Mouse (Mus musculus) limb, embryonic 10.5 days (tissue): ENCODE data around the gene Kat2b. TPM values are rescaled to one million over a fixed set of nuclear protein-coding genes. Genes with fewer than 3 reads are reported as not detected.
A peak's percentile ranks its signal among the peaks of the same experiment; 100 is the strongest.
"Not testable (repeated sequence)": the region's sequence is repeated elsewhere in the genome, so short reads cannot be mapped to it uniquely, and the experiment has no call there.

ENCODE experiments used
- DNase-seq: peaks from one replicate; pipeline ENCODE4 v3.0.0-alpha.2; 2017; ENCODE audit warnings: low spot score
- H3K27ac ChIP-seq: fragments of 300-500 bp; sonication (generic); 2 replicates; pipeline ENCODE4 v1.5.1; 2016; ENCODE audit warnings: mild to moderate bottlenecking
- H3K27me3 ChIP-seq: fragments of 300-500 bp; sonication (generic); 2 replicates; pipeline ENCODE4 v1.6.1; 2016; ENCODE audit warnings: low read depth, mild to moderate bottlenecking; ENCODE audit not compliant: poor library complexity, severe bottlenecking
- H3K36me3 ChIP-seq: fragments of 300-500 bp; sonication (generic); 2 replicates; pipeline ENCODE4 v1.6.1; 2016; ENCODE audit warnings: mild to moderate bottlenecking, moderate library complexity
- H3K4me1 ChIP-seq: fragments of 300-500 bp; sonication (generic); 2 replicates; pipeline ENCODE4 v1.6.1; 2016
- H3K4me3 ChIP-seq: fragments of 300-500 bp; sonication (generic); 2 replicates; pipeline ENCODE4 v1.5.1; 2016; ENCODE audit warnings: mild to moderate bottlenecking, moderate library complexity
- H3K9me3 ChIP-seq: fragments of 300-500 bp; sonication (generic); replicated peaks from 2 replicates; pipeline ENCODE4 v1.6.1; 2016; ENCODE audit warnings: mild to moderate bottlenecking
- WGBS: fragments of 180-500 bp; shearing (Covaris S2); methylation state at CpG from one replicate; pipeline ENCODE4 v1.1.7; 2016; 5-methylcytosine and 5-hydroxymethylcytosine counted together
- polyA plus RNA-seq: library from polyadenylated mRNA; unstranded; fragments of >200 nt; fragmentation: Nextera tagmentation; extraction: Ambion mirVana; gene quantifications from 2 replicates; pipeline ENCODE4 v1.2.1, GENCODE M21; 2016

The Kat2b gene
- polyA plus RNA-seq, 1 experiment from 2014 or later: 2.7 TPM

DNA sequence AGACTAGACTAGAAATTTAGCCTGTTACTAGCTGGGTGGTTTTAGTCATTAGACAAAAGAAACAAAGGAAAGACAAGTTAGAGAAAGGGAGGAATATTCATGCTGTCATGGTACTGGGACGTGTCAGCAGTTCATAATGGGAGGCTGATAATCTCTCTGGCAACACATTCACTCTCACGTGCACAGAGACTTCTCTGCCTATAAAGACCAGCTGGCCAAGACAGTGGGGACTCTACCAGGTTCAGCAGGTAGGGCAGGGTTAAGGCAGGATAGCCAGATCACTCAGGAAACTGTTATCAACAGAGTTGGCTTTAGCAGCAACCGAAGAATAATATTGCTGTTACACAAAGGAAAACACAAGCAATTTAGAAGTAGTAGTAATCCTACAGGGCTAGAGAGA lies 9.2 kb upstream of the Kat2b start:
- no peak overlapping the region for H3K27ac ChIP-seq
- DNase-seq: no peak
- no peaks in the 10 kb centered on the region for H3K9me3 ChIP-seq
- no peaks in the 10 kb centered on the region for H3K4me1 ChIP-seq
- H3K4me3 ChIP-seq: no peak overlapping the region
- no peaks in the 10 kb centered on the region for H3K27me3 ChIP-seq
- 75% methylated on average over 3 of the region's 3 CpGs for WGBS
- H3K36me3 ChIP-seq: no peaks in the 10 kb centered on the region

- Histone ChIP-seq H3K4me3 (no peak overlapping the region), H3K36me3 (no peaks in the 10 kb centered on the region), H3K9me3 (no peaks in the 10 kb centered on the region), H3K27ac (no peak overlapping the region), H3K27me3 (no peaks in the 10 kb centered on the region), H3K4me1 (no peaks in the 10 kb centered on the region)
- DNase-seq: no peak
- WGBS: 92% methylated on average over 5 of the region's 5 CpGs
Measured at GRCm38 (mm10) chr17:53559646-53560045, 7.0 kb upstream of the Kat2b start.

DNA sequence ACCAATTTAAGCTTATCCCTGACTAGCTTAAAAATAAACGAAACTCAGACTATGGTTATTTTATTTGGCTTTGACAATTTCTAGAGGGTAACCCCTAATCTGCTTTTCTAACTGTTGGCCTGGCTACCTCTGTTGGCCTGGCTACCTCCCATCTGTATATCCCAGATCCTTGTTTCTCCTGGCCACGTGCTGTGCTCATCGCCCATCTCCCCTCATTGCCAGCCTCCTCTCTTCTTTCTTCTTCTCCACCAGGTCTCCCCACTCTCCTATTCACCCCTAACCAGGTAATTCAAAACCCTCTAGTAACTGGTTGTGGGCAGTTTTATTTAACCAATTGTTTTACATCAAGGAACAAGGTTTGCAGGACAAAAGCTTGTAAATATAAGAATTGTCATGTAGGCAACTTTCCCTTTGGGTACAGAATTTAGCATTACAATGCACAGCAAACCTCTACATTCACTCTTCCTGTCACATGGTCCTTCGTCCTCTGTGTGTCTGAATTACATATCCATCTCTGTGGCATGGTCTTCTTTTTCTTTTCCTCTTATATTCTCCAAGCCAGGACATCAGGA lies 5.1 kb upstream of the Kat2b start:
- no peak for DNase-seq
- Histone ChIP-seq H3K9me3 (no peaks in the 10 kb centered on the region), H3K27ac (no peak overlapping the region), H3K27me3 (no peaks in the 10 kb centered on the region), H3K36me3 (no peaks in the 10 kb centered on the region), H3K4me3 (no peak overlapping the region), H3K4me1 (peaks cover 7% of the 10 kb centered on the region)
- WGBS: 83% methylated on average over 4 of the region's 4 CpGs

GRCm38 (mm10) chr17:53564837-53565236 lies 1.8 kb upstream of the Kat2b start:
- Histone ChIP-seq H3K9me3 (no peaks in the 10 kb centered on the region), H3K27ac (no peak overlapping the region), H3K27me3 (no peaks in the 10 kb centered on the region), H3K4me1 (peaks cover 26% of the 10 kb centered on the region), H3K36me3 (no peaks in the 10 kb centered on the region), H3K4me3 (no peak overlapping the region)
- whole genome bisulfite sequencing: 88% methylated on average over 4 of the region's 4 CpGs
- DNase-seq: no peak

DNA sequence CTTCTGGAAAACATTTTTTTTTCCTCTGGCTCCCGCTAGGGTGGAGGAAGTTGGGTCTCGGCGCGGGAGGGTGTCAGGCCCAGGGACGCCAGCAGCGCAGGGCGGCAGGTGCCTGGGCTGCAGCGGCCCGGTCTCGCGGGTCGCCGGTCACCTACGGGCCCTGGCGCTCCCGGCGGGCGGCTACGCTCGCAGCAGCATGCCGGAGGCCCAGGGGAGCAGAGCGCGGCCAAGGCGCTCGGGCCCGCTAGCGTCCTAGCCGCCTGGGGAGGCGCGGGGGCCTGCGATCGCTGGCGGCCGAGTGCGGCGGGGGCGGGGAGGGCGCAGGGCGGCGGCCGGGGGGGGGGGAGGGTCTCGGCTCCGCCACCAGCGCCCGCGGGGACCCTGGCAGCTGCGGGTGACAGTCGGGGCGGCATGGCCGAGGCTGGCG lies 271 bp downstream of the Kat2b start:
- Histone ChIP-seq H3K27me3 (no peaks in the 10 kb centered on the region), H3K9me3 (no peaks in the 10 kb centered on the region), H3K36me3 (no peaks in the 10 kb centered on the region), H3K27ac (peak overlapping the region; percentile 92), H3K4me3 (peak overlapping the region; percentile 88), H3K4me1 (peaks cover 27% of the 10 kb centered on the region)
- 0% methylated on average over 39 of the region's 51 CpGs for WGBS
- DNase-seq: peak; percentile 65

GRCm38 (mm10) chr17:53567346-53568101 lies 863 bp downstream of the Kat2b start:
- DNase-seq: peak; percentile 69
- Histone ChIP-seq H3K9me3 (no peaks in the 10 kb centered on the region), H3K27me3 (no peaks in the 10 kb centered on the region), H3K4me1 (peaks cover 27% of the 10 kb centered on the region), H3K36me3 (no peaks in the 10 kb centered on the region), H3K27ac (peak overlapping the region; percentile 92), H3K4me3 (peak overlapping the region; percentile 88)
- under 1% methylated on average over 62 of the region's 67 CpGs for WGBS

DNA sequence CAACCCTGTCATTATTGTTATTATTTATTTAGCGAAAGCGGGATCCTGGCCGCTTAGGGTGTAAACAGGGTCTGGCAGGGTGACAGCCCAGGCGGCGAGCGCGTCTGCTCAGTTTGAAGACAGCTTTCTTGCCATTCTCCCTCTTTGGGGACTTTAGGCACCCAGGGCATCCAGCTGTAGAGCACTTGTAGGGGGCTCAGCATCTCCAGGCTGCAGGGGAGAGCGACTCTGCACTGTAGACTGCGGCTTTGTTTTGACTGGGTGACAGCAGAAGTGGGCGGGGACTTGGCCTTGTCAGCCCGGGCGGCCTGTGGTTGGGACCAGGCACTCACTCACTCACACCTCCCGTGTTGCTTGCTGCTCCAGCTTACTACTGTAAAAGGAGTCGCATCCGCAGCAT lies 1.5 kb downstream of the Kat2b start:
- H3K9me3 ChIP-seq: no peaks in the 10 kb centered on the region
- peak overlapping the region; percentile 88 for H3K4me3 ChIP-seq
- no peaks in the 10 kb centered on the region for H3K27me3 ChIP-seq
- peak overlapping the region; percentile 92; the same call in 1 of the 2 replicates for H3K27ac ChIP-seq
- peaks cover 27% of the 10 kb centered on the region for H3K4me1 ChIP-seq
- no peaks in the 10 kb centered on the region for H3K36me3 ChIP-seq
- DNase-seq: peak; percentile 68
- under 1% methylated on average over 15 of the region's 15 CpGs for WGBS

DNA sequence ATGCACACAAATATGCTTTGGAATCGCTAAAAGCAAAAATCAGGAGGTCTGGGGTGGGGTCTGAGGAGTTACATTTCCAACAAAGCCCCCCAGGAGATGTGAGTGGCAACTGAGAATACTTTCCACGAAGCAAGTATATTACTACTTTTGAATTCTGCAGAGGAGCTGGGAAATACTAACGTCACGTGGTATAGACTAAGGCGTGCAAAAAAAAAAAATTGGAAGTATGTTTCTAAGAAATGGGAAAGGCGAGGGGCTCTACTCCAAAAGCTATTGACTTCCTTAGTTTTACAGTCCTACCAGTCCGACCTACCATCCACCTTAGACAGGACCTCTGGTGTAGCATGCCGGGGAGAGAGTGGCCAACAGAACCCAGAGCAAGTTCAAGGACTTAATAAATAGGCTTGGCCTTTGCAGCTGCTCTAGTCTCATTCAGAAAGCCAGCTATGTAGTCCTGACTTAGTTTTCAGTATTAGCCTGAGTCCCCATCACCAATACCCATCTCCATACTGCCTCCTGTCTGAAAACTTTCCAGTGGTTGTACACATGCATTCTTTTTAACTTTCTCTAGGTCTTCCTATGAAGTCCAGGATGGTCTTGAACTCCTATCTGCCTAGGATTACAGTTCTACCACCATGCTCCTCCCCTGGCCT lies 2.2 kb downstream of the Kat2b start:
- Histone ChIP-seq H3K4me3 (peak overlapping the region; percentile 88), H3K9me3 (no peaks in the 10 kb centered on the region), H3K4me1 (peaks cover 27% of the 10 kb centered on the region), H3K36me3 (no peaks in the 10 kb centered on the region), H3K27ac (no peak overlapping the region), H3K27me3 (no peaks in the 10 kb centered on the region)
- DNase-seq: no peak
- 35% methylated on average over 8 of the region's 8 CpGs for WGBS

DNA sequence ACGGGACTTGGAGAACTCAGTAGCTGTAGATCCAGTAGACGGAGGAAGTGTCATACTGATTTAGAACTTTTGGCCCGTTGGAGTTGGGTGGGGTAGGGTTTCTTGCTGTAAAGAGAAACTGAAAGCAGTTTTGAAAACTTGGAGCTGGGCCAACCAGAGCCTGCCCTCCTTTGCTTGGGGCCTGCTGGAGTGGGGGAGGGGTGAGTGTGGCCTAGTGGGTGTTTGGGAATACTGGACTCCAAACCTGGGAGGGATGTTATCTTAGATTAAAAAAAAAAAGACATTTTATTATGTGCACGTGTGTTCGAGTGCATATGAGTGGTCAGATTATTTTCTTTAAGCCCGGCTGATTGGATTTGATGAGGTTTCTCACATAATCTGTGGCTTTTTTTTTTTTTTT lies 3.2 kb downstream of the Kat2b start:
- Histone ChIP-seq H3K36me3 (no peaks in the 10 kb centered on the region), H3K4me1 (peaks cover 27% of the 10 kb centered on the region), H3K27ac (no peak overlapping the region), H3K4me3 (no peak overlapping the region), H3K9me3 (no peaks in the 10 kb centered on the region), H3K27me3 (no peaks in the 10 kb centered on the region)
- 67% methylated on average over 6 of the region's 6 CpGs for WGBS
- DNase-seq: no peak

GRCm38 (mm10) chr17:53570361-53570875 lies 3.8 kb downstream of the Kat2b start:
- Histone ChIP-seq H3K4me3 (no peak overlapping the region), H3K27ac (no peak overlapping the region), H3K36me3 (no peaks in the 10 kb centered on the region), H3K27me3 (no peaks in the 10 kb centered on the region), H3K4me1 (peaks cover 27% of the 10 kb centered on the region), H3K9me3 (no peaks in the 10 kb centered on the region)
- no peak for DNase-seq
- 47% methylated on average over 10 of the region's 10 CpGs for WGBS

DNA sequence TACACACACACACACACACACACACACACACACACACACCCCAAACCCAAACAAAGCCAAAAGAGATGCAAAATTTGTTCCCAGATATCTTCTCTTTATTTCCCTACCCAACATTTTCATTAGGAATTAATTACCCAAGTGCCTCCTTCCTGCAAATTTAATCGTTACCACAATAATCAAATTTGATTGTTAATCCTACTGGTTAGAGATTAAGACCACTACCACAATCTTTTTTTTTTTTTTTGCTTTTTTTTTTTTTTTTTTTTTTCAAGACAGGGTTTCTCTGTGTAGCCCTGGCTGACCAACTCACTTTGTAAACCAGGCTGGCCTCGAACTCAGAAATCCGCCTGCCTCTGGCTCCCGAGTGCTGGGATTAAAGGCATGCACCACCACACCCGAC lies 4.3 kb downstream of the Kat2b start:
- peaks cover 26% of the 10 kb centered on the region for H3K4me1 ChIP-seq
- H3K4me3 ChIP-seq, DNase-seq, H3K36me3 ChIP-seq, H3K27me3 ChIP-seq, H3K9me3 ChIP-seq, H3K27ac ChIP-seq: not testable (repeated sequence)
- 93% methylated on average over 5 of the region's 5 CpGs for WGBS

DNA sequence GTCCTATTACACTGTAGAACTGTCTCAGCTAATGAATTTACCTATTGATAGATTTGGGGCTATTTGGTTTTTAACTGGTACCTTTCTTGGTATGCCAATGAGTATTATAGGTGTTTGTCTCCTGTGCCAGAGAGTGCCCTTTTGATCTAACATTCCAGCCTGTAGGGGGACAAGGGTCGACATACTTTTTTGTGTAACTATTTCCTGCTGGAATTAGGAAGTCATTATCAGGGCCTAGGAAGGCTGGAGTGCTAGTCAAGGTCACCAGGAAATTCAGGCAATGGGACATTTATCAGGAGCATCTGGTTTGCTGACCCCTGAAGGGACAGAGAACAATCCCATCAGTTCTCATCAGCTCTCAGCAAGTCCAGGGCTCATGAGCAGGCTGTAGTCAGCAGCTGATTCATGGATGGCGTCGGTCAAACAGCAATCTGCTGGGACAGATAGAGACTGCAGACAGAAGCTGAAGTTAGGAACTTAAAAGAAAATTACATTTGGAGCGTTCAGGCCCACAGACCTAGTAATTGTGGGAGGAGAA lies 6.4 kb downstream of the Kat2b start:
- no peaks in the 10 kb centered on the region for H3K9me3 ChIP-seq
- no peak for DNase-seq
- H3K4me3 ChIP-seq: no peak overlapping the region
- no peak overlapping the region for H3K27ac ChIP-seq
- H3K4me1 ChIP-seq: peaks cover 14% of the 10 kb centered on the region
- no peaks in the 10 kb centered on the region for H3K36me3 ChIP-seq
- no peaks in the 10 kb centered on the region for H3K27me3 ChIP-seq
- 59% methylated on average over 4 of the region's 4 CpGs for WGBS

DNA sequence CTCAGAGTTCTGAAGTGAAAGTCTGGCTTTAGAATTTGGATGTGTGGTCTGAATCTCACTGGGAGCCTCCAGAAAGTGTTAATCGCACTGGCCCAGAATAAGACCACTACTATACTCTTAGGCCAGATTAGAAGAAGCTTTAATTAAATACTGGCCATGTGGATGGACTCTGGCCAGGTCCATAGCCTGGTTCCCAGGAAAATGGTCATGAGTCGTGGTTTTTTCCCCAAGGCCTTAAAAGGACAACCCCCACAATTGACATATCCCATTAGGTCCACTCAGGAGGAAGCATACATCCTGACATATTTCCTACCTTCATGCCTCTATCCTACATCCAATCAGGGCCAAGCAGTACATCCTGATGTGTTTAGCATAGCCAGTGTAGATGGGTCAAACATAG lies 10.5 kb downstream of the Kat2b start:
- 97% methylated on average over 2 of the region's 2 CpGs for WGBS
- Histone ChIP-seq H3K4me3 (no peak overlapping the region), H3K36me3 (no peaks in the 10 kb centered on the region), H3K4me1 (peaks cover 8% of the 10 kb centered on the region), H3K27me3 (no peaks in the 10 kb centered on the region), H3K9me3 (no peaks in the 10 kb centered on the region), H3K27ac (no peak overlapping the region)
- no peak for DNase-seq
